Mouse (Mus musculus): ENCODE data around the gene Lrrc25. TPM values are rescaled to one million over a fixed set of nuclear protein-coding genes. Genes with fewer than 3 reads are reported as not detected.
A peak's percentile ranks its signal among the peaks of the same experiment; 100 is the strongest.

Gene Lrrc25
- polyA plus RNA-seq, 1 experiment from 2014 or later: 1.6 TPM

DNA sequence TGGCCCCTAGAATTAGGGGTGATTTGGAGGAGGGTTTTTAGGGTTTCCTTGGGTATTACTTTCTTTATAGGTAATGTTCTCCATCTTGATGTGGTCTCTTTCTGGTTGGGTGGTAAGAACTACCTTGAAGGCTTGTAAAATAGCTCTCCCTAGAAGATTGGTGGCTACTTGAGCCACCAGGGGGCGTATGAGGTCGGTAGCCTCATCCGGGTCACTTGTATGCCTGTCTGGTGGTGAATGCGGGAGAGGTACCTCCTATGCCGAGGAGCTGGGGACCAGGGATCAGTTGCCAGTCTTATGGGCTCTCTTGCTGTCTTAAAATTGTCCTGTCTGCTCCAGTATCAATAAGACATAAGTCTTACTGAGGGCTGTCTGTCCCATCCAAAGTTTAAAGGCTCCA lies 9.1 kb downstream of the Lrrc25 start:
- DNase-seq (ENCODE audit: low spot score) (no peak), ATAC-seq (ENCODE audit: low FRiP score) (no peak)
- 23% methylated on average over 5 of the region's 5 CpGs for WGBS

DNA sequence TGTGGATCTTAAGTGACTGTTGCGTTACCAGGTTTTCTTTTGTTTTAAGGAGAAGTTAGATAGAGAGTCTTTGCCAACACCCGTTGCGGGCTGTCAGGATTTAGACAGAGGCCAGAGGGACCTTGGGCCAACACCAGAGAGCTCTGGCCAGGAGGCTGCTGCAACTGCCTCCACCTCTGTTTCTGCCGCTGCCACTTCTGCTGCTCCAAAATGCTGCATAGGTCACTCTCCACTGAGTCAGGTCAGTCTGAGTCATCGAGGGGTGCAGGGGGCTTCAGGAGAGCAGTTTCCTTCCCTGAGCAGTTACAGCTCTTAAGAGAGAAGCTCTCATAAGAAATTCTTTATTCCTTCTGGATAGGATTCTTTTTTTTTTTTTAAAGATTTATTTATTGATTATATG lies 11.1 kb downstream of the Lrrc25 start:
- ATAC-seq (ENCODE audit: low FRiP score): no peak
- H3K4me1 ChIP-seq (replicated peaks; ENCODE audit: control insufficient read depth, insufficient read depth, low read length): no peaks in the 10 kb centered on the region; the same call in 1 of the 2 replicates
- DNase-seq (ENCODE audit: low spot score): no peak
- 84% methylated on average over 5 of the region's 5 CpGs for WGBS
- H3K36me3 ChIP-seq (replicated peaks; ENCODE audit: control insufficient read depth, insufficient read depth): no peaks in the 10 kb centered on the region
- no peak overlapping the region for H3K9ac ChIP-seq
- H3K4me3 ChIP-seq (replicated peaks; ENCODE audit: low read length): no peak overlapping the region
- peaks cover 9% of the 10 kb centered on the region for H3K27me3 ChIP-seq (ENCODE audit: control insufficient read depth, insufficient read depth, low read length)
- H3K9me3 ChIP-seq (ENCODE audit: control insufficient read depth, low read length): no peaks in the 10 kb centered on the region
- H3K27ac ChIP-seq: no peak overlapping the region
- no peak overlapping the region for H3K4me2 ChIP-seq (replicated peaks)

More for the DNA sequence above, 9.1 kb downstream of the Lrrc25 start:
- no peaks in the 10 kb centered on the region for H3K27me3 ChIP-seq (ENCODE audit: control insufficient read depth, insufficient read depth, low read length)
- H3K4me1 ChIP-seq (replicated peaks; ENCODE audit: control insufficient read depth, insufficient read depth, low read length): no peaks in the 10 kb centered on the region; the same call in 1 of the 2 replicates
- no peaks in the 10 kb centered on the region for H3K9me3 ChIP-seq (ENCODE audit: control insufficient read depth, low read length)
- no peak overlapping the region for H3K9ac ChIP-seq
- H3K36me3 ChIP-seq (replicated peaks; ENCODE audit: control insufficient read depth, insufficient read depth): no peaks in the 10 kb centered on the region
- no peak overlapping the region for H3K4me2 ChIP-seq (replicated peaks)
- H3K4me3 ChIP-seq (replicated peaks; ENCODE audit: low read length): no peak overlapping the region
- no peak overlapping the region for H3K27ac ChIP-seq

DNA sequence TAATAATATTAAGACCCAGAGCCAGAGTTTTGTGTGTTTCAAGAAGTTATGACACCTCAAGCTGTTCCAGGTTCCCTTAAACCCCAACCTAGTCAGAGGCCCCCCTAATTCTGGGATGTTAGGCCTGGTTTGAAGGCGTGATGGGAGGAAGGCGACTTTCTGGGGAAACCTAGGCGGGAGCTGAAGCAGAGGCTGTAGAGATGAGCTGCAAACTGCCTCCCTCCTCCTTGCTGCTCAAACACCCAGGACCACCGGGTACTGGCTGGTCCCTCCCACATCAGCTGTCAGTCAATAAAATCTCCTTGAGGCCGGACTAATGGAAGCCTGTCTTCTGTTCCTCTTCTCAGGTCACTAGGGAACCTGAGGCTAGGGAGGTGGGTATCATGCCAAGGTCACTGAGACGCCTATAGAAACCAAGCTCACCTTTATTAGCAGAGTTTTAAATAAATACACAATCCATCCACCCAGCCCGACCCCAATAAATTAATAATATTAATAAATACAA lies 13.1 kb downstream of the Lrrc25 start:
- peak overlapping the region; percentile 38 for H3K4me3 ChIP-seq (replicated peaks; ENCODE audit: low read length)
- peak; percentile 18; the same call in 1 of the 2 replicates for ATAC-seq (ENCODE audit: low FRiP score)
- H3K4me1 ChIP-seq (replicated peaks; ENCODE audit: control insufficient read depth, insufficient read depth, low read length): no peaks in the 10 kb centered on the region; the same call in 1 of the 2 replicates
- DNase-seq (ENCODE audit: low spot score): no peak
- peak overlapping the region; percentile 45 for H3K27ac ChIP-seq
- WGBS: 58% methylated on average over 7 of the region's 7 CpGs
- no peaks in the 10 kb centered on the region for H3K9me3 ChIP-seq (ENCODE audit: control insufficient read depth, low read length)
- H3K9ac ChIP-seq: peak overlapping the region; percentile 56
- H3K4me2 ChIP-seq (replicated peaks): peak overlapping the region; percentile 58
- no peaks in the 10 kb centered on the region for H3K36me3 ChIP-seq (replicated peaks; ENCODE audit: control insufficient read depth, insufficient read depth)
- H3K27me3 ChIP-seq (ENCODE audit: control insufficient read depth, insufficient read depth, low read length): peaks cover 9% of the 10 kb centered on the region

DNA sequence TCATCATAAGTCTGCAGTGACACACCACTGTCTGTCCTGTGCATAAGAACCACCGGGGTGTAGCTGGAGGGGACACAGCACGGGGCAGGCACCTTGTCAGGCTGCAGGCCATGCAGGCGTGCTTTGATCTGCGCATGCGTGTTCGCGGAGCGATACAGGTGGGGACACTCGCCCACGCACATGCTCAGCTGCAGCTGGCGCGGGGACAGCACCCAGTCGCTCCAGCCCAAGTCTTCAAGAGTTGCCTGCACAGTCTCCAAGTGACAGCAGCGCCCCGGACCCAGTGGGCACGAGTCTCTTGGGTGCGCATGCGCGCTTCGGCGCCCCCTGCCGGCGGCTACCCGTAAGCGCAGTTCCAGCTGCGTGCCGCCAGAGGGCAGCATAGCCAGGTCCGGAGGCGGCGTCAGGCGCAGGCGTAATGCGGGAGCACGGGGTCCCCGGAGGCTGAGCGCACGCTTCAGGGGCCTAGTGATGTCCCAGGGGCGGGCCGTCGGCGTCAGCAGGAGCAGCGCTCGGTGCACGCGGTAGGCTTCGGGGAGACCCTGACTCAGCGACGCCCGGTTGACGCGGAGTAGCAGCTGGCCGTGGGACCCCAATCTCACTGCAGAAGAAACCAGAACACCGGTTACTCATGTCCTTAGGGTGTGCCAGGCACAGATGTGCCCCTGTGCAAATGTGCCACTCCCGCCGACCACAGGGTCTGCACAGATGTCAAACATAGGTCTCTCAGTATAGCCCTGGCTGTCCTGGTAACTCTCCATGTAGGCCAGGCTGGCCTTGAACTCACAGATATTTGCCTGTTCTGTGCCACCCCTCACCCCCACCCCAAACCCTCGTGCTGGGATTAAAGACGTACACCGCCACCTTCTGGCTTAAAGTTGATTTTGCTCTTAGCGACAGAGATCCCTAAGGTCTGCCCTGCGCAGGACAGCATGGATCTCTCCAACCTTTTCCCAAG lies 13.9 kb downstream of the Lrrc25 start:
- Histone ChIP-seq H3K4me1 (replicated peaks; ENCODE audit: control insufficient read depth, insufficient read depth, low read length) (no peaks in the 10 kb centered on the region; the same call in 1 of the 2 replicates), H3K27me3 (ENCODE audit: control insufficient read depth, insufficient read depth, low read length) (peaks cover 9% of the 10 kb centered on the region), H3K36me3 (replicated peaks; ENCODE audit: control insufficient read depth, insufficient read depth) (no peaks in the 10 kb centered on the region), H3K4me2 (replicated peaks) (peak overlapping the region; percentile 58), H3K4me3 (replicated peaks; ENCODE audit: low read length) (peak overlapping the region; percentile 38), H3K9ac (peak overlapping the region; percentile 56), H3K9me3 (ENCODE audit: control insufficient read depth, low read length) (no peaks in the 10 kb centered on the region), H3K27ac (peak overlapping the region; percentile 45)
- under 1% methylated on average over 60 of the region's 60 CpGs for WGBS
- peak; percentile 91 for DNase-seq (ENCODE audit: low spot score)
- ATAC-seq (ENCODE audit: low FRiP score): peak; percentile 92

DNA sequence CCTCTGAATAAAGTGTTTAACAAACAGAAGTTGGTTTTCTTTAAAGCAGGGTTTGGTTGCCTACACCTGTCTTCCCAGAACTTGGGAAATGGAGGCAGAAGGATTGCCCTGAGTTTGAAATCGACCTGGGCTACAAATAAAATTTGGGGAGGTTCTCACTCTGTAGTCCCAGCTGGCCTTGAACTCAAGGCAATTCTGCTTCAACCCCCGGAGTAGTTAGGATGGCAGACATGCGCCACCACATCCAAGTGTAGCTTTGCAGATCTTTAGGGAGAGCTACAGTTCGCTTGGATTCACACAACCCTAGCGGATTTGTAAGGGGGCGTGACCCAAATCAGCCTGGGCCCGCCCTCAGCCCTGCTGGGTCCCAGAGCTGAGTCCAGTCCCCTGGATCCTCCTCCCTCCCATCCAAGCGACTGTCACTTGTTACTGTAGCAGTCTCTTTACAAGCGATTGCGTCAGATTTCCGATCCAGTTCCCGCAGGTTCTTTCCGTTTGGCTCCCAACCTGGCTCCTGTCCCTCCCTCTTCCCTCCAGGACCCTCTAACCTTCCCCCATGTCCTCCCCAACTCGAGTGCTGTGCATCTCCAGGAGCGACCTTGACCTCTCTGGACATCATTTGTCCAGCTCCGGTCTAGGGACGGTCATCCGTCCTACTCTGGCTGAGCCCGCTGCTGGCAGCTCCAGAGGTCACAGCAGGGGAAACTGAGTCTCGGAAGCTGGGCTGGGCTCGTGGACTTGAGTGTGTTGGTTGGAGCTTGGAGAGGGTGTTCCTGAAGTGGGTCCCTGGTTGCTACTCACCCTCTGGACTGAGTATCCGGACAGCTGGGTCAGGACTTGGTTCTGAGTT lies 14.8 kb downstream of the Lrrc25 start:
- Histone ChIP-seq H3K4me3 (replicated peaks; ENCODE audit: low read length) (no peak overlapping the region), H3K27ac (no peak overlapping the region), H3K4me2 (replicated peaks) (no peak overlapping the region), H3K9me3 (ENCODE audit: control insufficient read depth, low read length) (no peaks in the 10 kb centered on the region), H3K9ac (no peak overlapping the region), H3K36me3 (replicated peaks; ENCODE audit: control insufficient read depth, insufficient read depth) (no peaks in the 10 kb centered on the region), H3K27me3 (ENCODE audit: control insufficient read depth, insufficient read depth, low read length) (peaks cover 9% of the 10 kb centered on the region), H3K4me1 (replicated peaks; ENCODE audit: control insufficient read depth, insufficient read depth, low read length) (no peaks in the 10 kb centered on the region; the same call in 1 of the 2 replicates)
- 12% methylated on average over 22 of the region's 22 CpGs for WGBS
- no peak for ATAC-seq (ENCODE audit: low FRiP score)
- no peak for DNase-seq (ENCODE audit: low spot score)

DNA sequence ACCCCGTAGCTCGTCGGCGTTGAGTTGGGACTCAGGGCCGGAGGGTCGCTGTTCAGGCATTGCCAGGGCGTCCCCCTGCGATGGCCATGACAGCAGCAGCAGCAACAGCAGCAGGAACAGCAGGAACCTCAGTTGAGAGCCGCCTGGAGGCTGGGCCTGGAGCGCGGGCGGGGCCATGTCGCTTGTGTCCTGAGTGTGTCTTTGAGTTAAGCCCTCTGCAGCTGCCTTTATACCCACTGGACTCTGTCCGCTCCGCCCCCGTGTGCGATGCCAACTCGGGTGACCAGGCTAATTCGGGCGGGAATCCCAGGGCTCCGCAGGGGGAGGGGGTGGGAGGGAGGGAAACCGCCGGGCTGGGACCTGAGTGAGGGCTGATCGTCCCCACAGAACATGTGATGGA lies 15.5 kb downstream of the Lrrc25 start:
- Histone ChIP-seq H3K9ac (no peak overlapping the region), H3K4me2 (replicated peaks) (no peak overlapping the region), H3K27ac (no peak overlapping the region), H3K36me3 (replicated peaks; ENCODE audit: control insufficient read depth, insufficient read depth) (no peaks in the 10 kb centered on the region), H3K27me3 (ENCODE audit: control insufficient read depth, insufficient read depth, low read length) (peaks cover 9% of the 10 kb centered on the region), H3K4me3 (replicated peaks; ENCODE audit: low read length) (no peak overlapping the region), H3K4me1 (replicated peaks; ENCODE audit: control insufficient read depth, insufficient read depth, low read length) (no peaks in the 10 kb centered on the region; the same call in 1 of the 2 replicates), H3K9me3 (ENCODE audit: control insufficient read depth, low read length) (no peaks in the 10 kb centered on the region)
- 18% methylated on average over 23 of the region's 24 CpGs for WGBS
- DNase-seq (ENCODE audit: low spot score) (no peak), ATAC-seq (ENCODE audit: low FRiP score) (no peak)

DNA sequence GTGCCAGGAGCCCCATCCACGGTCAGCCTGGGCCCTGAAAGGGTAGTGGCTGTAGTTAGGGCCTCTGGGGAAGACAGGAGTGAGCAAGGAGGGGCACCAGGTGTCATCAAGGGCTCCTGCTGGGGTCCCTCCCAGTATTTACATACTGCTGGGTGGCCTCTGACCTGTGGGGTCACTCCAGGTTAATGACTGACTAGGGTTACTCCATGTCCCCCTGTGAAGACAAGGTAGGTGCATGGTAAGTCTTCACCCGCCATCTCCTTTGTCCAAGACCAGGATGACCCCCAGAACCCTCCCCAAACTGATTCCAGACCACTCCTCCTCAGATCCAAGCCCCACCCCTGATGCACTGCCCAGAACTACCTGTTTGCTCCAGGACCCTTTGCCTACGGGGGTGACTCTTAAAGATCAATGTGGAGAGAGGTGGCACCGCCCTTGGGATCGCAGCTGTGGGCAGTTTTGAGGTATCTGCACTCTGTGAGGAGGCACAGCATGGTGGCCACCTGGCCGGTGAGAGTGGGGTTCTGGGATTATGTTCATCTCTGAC lies 16.5 kb downstream of the Lrrc25 start, which contains the start of gene Gdf15:
Gene Gdf15 (minus strand): TSS at position 111 of the 547 bp plus-strand sequence.
- H3K36me3 ChIP-seq (replicated peaks; ENCODE audit: control insufficient read depth, insufficient read depth): no peaks in the 10 kb centered on the region
- no peak for DNase-seq (ENCODE audit: low spot score)
- WGBS: 76% methylated on average over 6 of the region's 6 CpGs
- H3K27ac ChIP-seq: no peak within 1 kb of the TSS
- no peaks in the 10 kb centered on the region for H3K9me3 ChIP-seq (ENCODE audit: control insufficient read depth, low read length)
- no peak within 1 kb of the TSS for H3K4me2 ChIP-seq (replicated peaks)
- H3K4me1 ChIP-seq (replicated peaks; ENCODE audit: control insufficient read depth, insufficient read depth, low read length): no peaks in the 10 kb centered on the region; the same call in 1 of the 2 replicates
- no peak for ATAC-seq (ENCODE audit: low FRiP score)
- H3K27me3 ChIP-seq (ENCODE audit: control insufficient read depth, insufficient read depth, low read length): peaks cover 9% of the 10 kb centered on the region
- H3K9ac ChIP-seq: no peak within 1 kb of the TSS
- no peak within 1 kb of the TSS for H3K4me3 ChIP-seq (replicated peaks; ENCODE audit: low read length)

DNA sequence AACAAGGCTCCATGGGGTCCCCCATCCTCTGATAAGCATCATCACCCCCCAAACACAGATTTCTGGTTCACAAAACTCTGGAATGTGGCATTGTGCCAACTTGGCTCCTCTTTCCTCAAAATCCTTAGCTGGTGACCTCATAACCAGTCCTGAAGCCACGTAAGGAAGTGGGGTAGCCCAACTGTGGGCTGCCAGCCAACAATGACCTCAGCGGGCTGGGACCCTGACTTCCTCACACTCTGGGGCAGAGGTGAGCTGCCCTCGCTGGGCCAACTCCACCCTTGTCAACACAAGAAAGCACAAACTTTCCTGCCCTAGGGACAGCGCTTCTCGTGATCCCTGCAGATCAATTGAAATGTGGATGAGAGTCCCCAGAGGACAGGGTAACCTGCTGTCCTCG lies 18.1 kb downstream of the Lrrc25 start:
- no peak for DNase-seq (ENCODE audit: low spot score)
- H3K9ac ChIP-seq: no peak overlapping the region
- no peaks in the 10 kb centered on the region; the same call in 1 of the 2 replicates for H3K4me1 ChIP-seq (replicated peaks; ENCODE audit: control insufficient read depth, insufficient read depth, low read length)
- peaks cover 9% of the 10 kb centered on the region for H3K27me3 ChIP-seq (ENCODE audit: control insufficient read depth, insufficient read depth, low read length)
- H3K4me3 ChIP-seq (replicated peaks; ENCODE audit: low read length): no peak overlapping the region
- no peak overlapping the region for H3K4me2 ChIP-seq (replicated peaks)
- no peaks in the 10 kb centered on the region for H3K9me3 ChIP-seq (ENCODE audit: control insufficient read depth, low read length)
- H3K27ac ChIP-seq: no peak overlapping the region
- no peak for ATAC-seq (ENCODE audit: low FRiP score)
- no peaks in the 10 kb centered on the region for H3K36me3 ChIP-seq (replicated peaks; ENCODE audit: control insufficient read depth, insufficient read depth)
- WGBS: 53% methylated on average over 6 of the region's 6 CpGs
